Mouse (Mus musculus): Measurements from ENCODE around the gene Rasa2.

DNA sequence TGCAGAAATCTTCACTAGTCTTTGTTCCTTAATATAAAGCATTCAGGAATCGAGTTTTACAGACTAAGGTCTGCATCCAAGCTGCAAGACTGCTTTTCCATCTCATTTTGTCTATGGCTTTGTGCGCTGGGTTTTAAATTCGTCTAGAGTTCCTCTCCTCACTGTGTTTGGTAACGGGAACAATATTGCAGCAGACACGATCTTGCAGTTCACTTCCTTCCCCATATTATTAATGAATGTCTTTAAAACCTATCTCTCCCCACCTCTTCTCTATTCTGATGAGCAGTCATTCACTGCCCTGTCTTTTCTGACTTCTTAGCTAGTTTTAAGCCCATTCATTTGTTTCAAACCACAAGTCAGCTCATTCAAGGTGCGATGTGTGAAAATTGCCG lies 5.7 kb upstream of the Rasa2 start:
- TF ChIP-seq NRF1 (IDR thresholded peaks at IDR 0.05; ENCODE audit: insufficient read depth, low read depth, low read length, poor library complexity, severe bottlenecking) (no peak), CTCF (IDR thresholded peaks at IDR 0.05 in 2 of 3, conservative IDR thresholded peaks at IDR 0.05 in 1 of 3; ENCODE audit: control insufficient read depth in 1 of 3, insufficient read depth in 1 of 3, low read depth in 2 of 3, low read length in 3 of 3, poor library complexity in 1 of 3, severe bottlenecking in 1 of 3) (no peak), MAFK (IDR thresholded peaks at IDR 0.05; ENCODE audit: borderline replicate concordance, low read depth, low read length) (no peak), SIN3A (IDR thresholded peaks at IDR 0.05; ENCODE audit: low read length) (peak; percentile 55), USF1 (IDR thresholded peaks at IDR 0.05; ENCODE audit: low read depth, low read length) (no peak), BHLHE40 (IDR thresholded peaks at IDR 0.05; ENCODE audit: borderline replicate concordance, low read depth, low read length) (no peak), EP300 (IDR thresholded peaks at IDR 0.05; ENCODE audit: low read depth in 1 of 2, low read length in 2 of 2) (peak; percentile 50 to 66; a peak in 3 of 4 replicates), GATA1 (IDR thresholded peaks at IDR 0.05; ENCODE audit: low read depth, low read length) (peak; percentile 42; the same call in 1 of the 2 replicates), ETS1 (IDR thresholded peaks at IDR 0.05; ENCODE audit: low read depth, low read length) (peak; percentile 66; the same call in 1 of the 2 replicates), POLR2A (IDR thresholded peaks at IDR 0.05; ENCODE audit: control insufficient read depth in 1 of 2, insufficient read depth in 1 of 2, low read depth in 1 of 2, low read length in 2 of 2, poor library complexity in 1 of 2) (peak in 1 of 2 experiments; percentile 35; a peak in 1 of 4 replicates), MAZ (IDR thresholded peaks at IDR 0.05; ENCODE audit: low read depth, low read length) (no peak), CHD2 (IDR thresholded peaks at IDR 0.05; ENCODE audit: low read length) (no peak)

Measured in MEL (cell line).